Mouse (Mus musculus): ENCODE results near the gene C130026I21Rik. TPM values are rescaled to one million over a fixed set of nuclear protein-coding genes. Genes with fewer than 3 reads are reported as not detected.
A peak's percentile ranks its signal among the peaks of the same experiment; 100 is the strongest.
"Not testable (repeated sequence)": the region's sequence is repeated elsewhere in the genome, so short reads cannot be mapped to it uniquely, and the experiment has no call there.

C130026I21Rik gene
- polyA plus RNA-seq, 1 experiment from 2014 or later = 0.33 TPM

GRCm38 (mm10) chr1:84994461-84994860 lies 275.9 kb downstream of the C130026I21Rik start:
- H3K27me3 ChIP-seq; H3K4me3 ChIP-seq; H3K36me3 ChIP-seq; H3K9ac ChIP-seq; H3K27ac ChIP-seq (replicated peaks); H3K4me1 ChIP-seq (replicated peaks); ATAC-seq (ENCODE audit: low read depth); H3K9me3 ChIP-seq; H3K4me2 ChIP-seq: not testable (repeated sequence)
- no CpG with 5 or more reads among the region's 1 CpGs for WGBS

DNA sequence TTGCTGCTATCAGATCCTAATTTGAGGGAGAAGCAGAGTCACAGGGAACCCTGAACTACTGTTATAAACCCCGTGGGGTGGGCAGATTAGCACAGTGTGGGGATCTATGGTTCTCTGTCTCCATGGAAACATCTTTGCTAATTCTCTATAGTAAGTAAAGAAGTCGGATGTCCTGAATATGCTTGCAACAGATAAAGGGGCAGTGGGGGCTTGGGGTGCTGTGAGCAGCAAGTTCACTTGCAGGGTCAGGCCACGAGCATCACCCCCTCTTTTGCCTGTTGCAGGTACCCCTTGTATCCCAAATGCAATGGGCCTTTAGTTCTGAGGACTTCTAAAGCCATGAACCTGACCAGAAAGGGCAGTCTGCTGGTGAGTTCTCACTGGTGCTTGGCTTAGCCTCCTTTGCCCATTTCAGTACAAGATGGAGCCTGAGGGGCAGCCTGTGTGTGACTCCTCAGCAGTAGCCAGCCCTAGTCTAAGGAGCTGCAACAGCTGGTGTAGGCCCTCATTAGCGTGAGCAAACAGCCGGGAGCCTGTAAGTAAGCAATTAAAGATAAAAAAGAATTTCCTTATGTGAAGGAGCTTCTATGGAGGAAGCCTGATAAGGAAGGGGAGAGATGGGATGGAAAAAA lies 276.6 kb downstream of the C130026I21Rik start:
- not testable (repeated sequence) for H3K36me3 ChIP-seq; H3K4me2 ChIP-seq; H3K4me1 ChIP-seq (replicated peaks); H3K9me3 ChIP-seq; H3K9ac ChIP-seq; H3K4me3 ChIP-seq; H3K27me3 ChIP-seq; H3K27ac ChIP-seq (replicated peaks)
- WGBS = 57% methylated on average over 2 of the region's 5 CpGs
- peak; percentile 63 for ATAC-seq (ENCODE audit: low read depth)

- H3K27ac ChIP-seq (replicated peaks); H3K4me3 ChIP-seq; H3K36me3 ChIP-seq; ATAC-seq (ENCODE audit: low read depth); H3K27me3 ChIP-seq; H3K9me3 ChIP-seq; H3K4me1 ChIP-seq (replicated peaks); H3K4me2 ChIP-seq; H3K9ac ChIP-seq: not testable (repeated sequence)
- WGBS = no CpG with 5 or more reads among the region's 2 CpGs
These were observed 277.1 kb downstream of the C130026I21Rik start for GRCm38 (mm10) chr1:84993235-84993634.

- not testable (repeated sequence) for ATAC-seq (ENCODE audit: low read depth); H3K4me1 ChIP-seq (replicated peaks); H3K9ac ChIP-seq; H3K9me3 ChIP-seq; H3K27ac ChIP-seq (replicated peaks); H3K4me3 ChIP-seq; H3K27me3 ChIP-seq; H3K4me2 ChIP-seq; H3K36me3 ChIP-seq
- no CpG with 5 or more reads among the region's 3 CpGs for WGBS
These were observed 277.5 kb downstream of the C130026I21Rik start for GRCm38 (mm10) chr1:84992827-84993226.

DNA sequence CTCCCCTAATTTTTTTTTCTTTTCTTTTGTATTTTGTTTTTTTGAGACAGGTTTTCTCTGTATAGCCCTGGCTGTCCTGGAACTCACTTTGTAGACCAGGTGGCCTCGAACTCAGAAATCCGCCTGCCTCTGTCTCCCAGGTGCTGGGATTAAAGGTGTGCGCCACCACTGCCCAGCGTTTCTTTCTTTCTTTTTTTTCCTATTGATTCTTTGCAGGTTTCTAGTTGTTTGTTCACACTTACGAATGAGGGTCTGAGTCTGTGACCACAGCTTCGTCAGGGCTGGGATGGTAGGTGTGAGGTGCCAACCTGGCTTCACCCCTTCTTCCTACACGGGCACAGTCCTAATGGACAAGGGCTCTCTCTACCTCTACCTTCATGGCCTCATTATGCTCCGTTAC lies 281.3 kb downstream of the C130026I21Rik start:
- ATAC-seq (ENCODE audit: low read depth); H3K36me3 ChIP-seq; H3K27ac ChIP-seq (replicated peaks); H3K4me3 ChIP-seq; H3K9me3 ChIP-seq; H3K27me3 ChIP-seq; H3K9ac ChIP-seq; H3K4me2 ChIP-seq; H3K4me1 ChIP-seq (replicated peaks): not testable (repeated sequence)
- WGBS = 85% methylated on average over 8 of the region's 8 CpGs

DNA sequence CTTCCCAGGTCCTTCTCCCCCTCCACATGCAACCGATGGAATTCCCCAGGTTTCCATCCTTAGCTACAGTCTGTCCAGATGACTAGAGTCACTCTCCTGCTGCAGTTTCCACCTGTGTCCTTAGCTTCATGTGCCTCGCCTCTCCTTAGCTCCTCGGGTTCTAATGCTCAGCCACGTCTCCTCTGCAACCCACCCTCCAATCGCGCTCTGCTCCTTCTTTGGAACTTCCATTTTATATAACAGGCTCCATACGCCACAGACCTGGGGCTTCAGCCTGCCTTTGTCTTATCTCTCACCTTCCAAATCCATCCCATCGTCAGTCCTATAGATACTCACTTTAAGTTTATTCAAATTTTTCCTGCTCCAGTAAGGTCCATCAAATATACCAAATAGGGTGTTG lies 282.6 kb downstream of the C130026I21Rik start:
- WGBS = 77% methylated on average over 7 of the region's 8 CpGs
- not testable (repeated sequence) for H3K9ac ChIP-seq; ATAC-seq (ENCODE audit: low read depth); H3K27me3 ChIP-seq; H3K9me3 ChIP-seq; H3K4me1 ChIP-seq (replicated peaks); H3K36me3 ChIP-seq; H3K27ac ChIP-seq (replicated peaks); H3K4me3 ChIP-seq; H3K4me2 ChIP-seq

GRCm38 (mm10) chr1:84961779-84962178 lies 308.6 kb downstream of the C130026I21Rik start:
- not testable (repeated sequence) for ATAC-seq (ENCODE audit: low read depth); H3K27ac ChIP-seq (replicated peaks); H3K9ac ChIP-seq; H3K9me3 ChIP-seq; H3K36me3 ChIP-seq; H3K27me3 ChIP-seq; H3K4me1 ChIP-seq (replicated peaks)
- Histone ChIP-seq H3K4me3 (peak overlapping the region; percentile 23), H3K4me2 (peak overlapping the region; percentile 48)
- WGBS = 5% methylated on average over 12 of the region's 12 CpGs

GRCm38 (mm10) chr1:84957713-84958112 lies 312.7 kb downstream of the C130026I21Rik start:
- not testable (repeated sequence) for H3K9ac ChIP-seq; H3K36me3 ChIP-seq; H3K9me3 ChIP-seq; ATAC-seq (ENCODE audit: low read depth); H3K27ac ChIP-seq (replicated peaks); H3K27me3 ChIP-seq; H3K4me1 ChIP-seq (replicated peaks); H3K4me2 ChIP-seq; H3K4me3 ChIP-seq
- 86% methylated on average over 4 of the region's 4 CpGs for WGBS

- not testable (repeated sequence) for ATAC-seq (ENCODE audit: low read depth); H3K4me3 ChIP-seq; H3K9me3 ChIP-seq; H3K4me1 ChIP-seq (replicated peaks); H3K27ac ChIP-seq (replicated peaks); H3K27me3 ChIP-seq; H3K9ac ChIP-seq; H3K4me2 ChIP-seq; H3K36me3 ChIP-seq
- WGBS = 94% methylated on average over 3 of the region's 3 CpGs
These were observed 313.6 kb downstream of the C130026I21Rik start for GRCm38 (mm10) chr1:84956771-84957170.

- WGBS = 90% methylated on average over 10 of the region's 10 CpGs
- Histone ChIP-seq H3K4me2 (no peak overlapping the region), H3K27ac (replicated peaks) (no peak overlapping the region), H3K27me3 (no peaks in the 10 kb centered on the region), H3K9me3 (peaks cover 6% of the 10 kb centered on the region; the same call in 1 of the 2 replicates), H3K4me3 (no peak overlapping the region), H3K36me3 (no peaks in the 10 kb centered on the region), H3K9ac (no peak overlapping the region), H3K4me1 (replicated peaks) (no peaks in the 10 kb centered on the region)
- ATAC-seq (ENCODE audit: low read depth) = no peak
These were observed 317.7 kb downstream of the C130026I21Rik start for GRCm38 (mm10) chr1:84952456-84953181.

GRCm38 (mm10) chr1:84951566-84951965 lies 318.8 kb downstream of the C130026I21Rik start:
- Histone ChIP-seq H3K27ac (replicated peaks) (no peak overlapping the region), H3K4me1 (replicated peaks) (no peaks in the 10 kb centered on the region), H3K4me3 (no peak overlapping the region), H3K4me2 (no peak overlapping the region), H3K9ac (no peak overlapping the region), H3K27me3 (no peaks in the 10 kb centered on the region), H3K36me3 (no peaks in the 10 kb centered on the region), H3K9me3 (0 out of 2 replicates have a peak, but pooled peaks cover 3% of the 10 kb centered on the region)
- WGBS = 87% methylated on average over 3 of the region's 3 CpGs
- no peak for ATAC-seq (ENCODE audit: low read depth)

- no peaks in the 10 kb centered on the region for H3K4me1 ChIP-seq (replicated peaks)
- no peak overlapping the region for H3K4me2 ChIP-seq
- H3K27me3 ChIP-seq = no peaks in the 10 kb centered on the region
- no peak overlapping the region for H3K4me3 ChIP-seq
- H3K36me3 ChIP-seq = no peaks in the 10 kb centered on the region
- no peak overlapping the region for H3K27ac ChIP-seq (replicated peaks)
- no peak for ATAC-seq (ENCODE audit: low read depth)
- no peak overlapping the region for H3K9ac ChIP-seq
- WGBS = 72% methylated on average over 2 of the region's 2 CpGs
- H3K9me3 ChIP-seq = no peaks in the 10 kb centered on the region
These were observed 323.0 kb downstream of the C130026I21Rik start for GRCm38 (mm10) chr1:84947390-84947789.

GRCm38 (mm10) chr1:84945950-84946349 lies 324.4 kb downstream of the C130026I21Rik start:
- ATAC-seq (ENCODE audit: low read depth) = no peak
- Histone ChIP-seq H3K27ac (replicated peaks) (no peak overlapping the region), H3K36me3 (no peaks in the 10 kb centered on the region), H3K4me2 (no peak overlapping the region), H3K27me3 (no peaks in the 10 kb centered on the region), H3K9ac (no peak overlapping the region), H3K4me1 (replicated peaks) (no peaks in the 10 kb centered on the region), H3K4me3 (no peak overlapping the region), H3K9me3 (no peaks in the 10 kb centered on the region)
- WGBS = 82% methylated on average over 3 of the region's 3 CpGs
